Mouse (Mus musculus): ENCODE measurements around the gene Olfr502. TPM values are rescaled to one million over a fixed set of nuclear protein-coding genes. Genes with fewer than 3 reads are reported as not detected.
"Not testable (repeated sequence)": the region's sequence is repeated elsewhere in the genome, so short reads cannot be mapped to it uniquely, and the experiment has no call there.

The Olfr502 gene
- total RNA-seq (2014; rRNA removed) (not detected in 2 replicates), polyA plus RNA-seq (2012; rRNA removed) (not detected in 2 replicates)

- no peak within 1 kb of the TSS for H3K9ac ChIP-seq (ENCODE audit: low read depth, low read length)
- no peak within 1 kb of the TSS for H3K27ac ChIP-seq (replicated peaks; ENCODE audit: insufficient read depth, low read depth, low read length)
- no peaks in the 10 kb centered on the region for H3K27me3 ChIP-seq (ENCODE audit: control insufficient read depth, insufficient read depth, low read length)
- no peak for TF ChIP-seq CTCF (IDR thresholded peaks at IDR 0.05; ENCODE audit: low read depth, low read length)
- TF ChIP-seq POLR2A (IDR thresholded peaks at IDR 0.05; ENCODE audit: extremely low read depth, insufficient read depth, low read length) = no peak
- no peaks in the 10 kb centered on the region for H3K4me1 ChIP-seq (ENCODE audit: control insufficient read depth, insufficient read depth, low read length)
- no peak within 1 kb of the TSS for H3K4me3 ChIP-seq (ENCODE audit: insufficient read depth, low read depth, low read length)
- no peaks in the 10 kb centered on the region for H3K79me2 ChIP-seq (ENCODE audit: control insufficient read depth, insufficient read depth, low read length)
- no peaks in the 10 kb centered on the region for H3K36me3 ChIP-seq (ENCODE audit: control insufficient read depth, insufficient read depth, low read length)
- DNase-seq (ENCODE audit: extremely low read depth, low read depth, low spot score) = no peak
- 55% methylated on average over 1 of the region's 1 CpGs for WGBS
Observed at GRCm38 (mm10) chr7:108524965-108525364, at the start of gene Olfr502. TSS of gene Olfr502 (minus strand) at chr7:108525065.

GRCm38 (mm10) chr7:108565693-108566092, 40.8 kb upstream of the Olfr502 start, which contains the start of gene Olfr504:
TSS of gene Olfr504 (minus strand) at chr7:108565793.
- no peaks in the 10 kb centered on the region for H3K36me3 ChIP-seq (ENCODE audit: control insufficient read depth, insufficient read depth, low read length)
- TF ChIP-seq POLR2A (IDR thresholded peaks at IDR 0.05; ENCODE audit: extremely low read depth, insufficient read depth, low read length) (no peak), CTCF (IDR thresholded peaks at IDR 0.05; ENCODE audit: low read depth, low read length) (no peak)
- no peak for DNase-seq (ENCODE audit: extremely low read depth, low read depth, low spot score)
- 72% methylated on average over 1 of the region's 1 CpGs for WGBS
- H3K9ac ChIP-seq (ENCODE audit: low read depth, low read length) = no peak within 1 kb of the TSS
- no peaks in the 10 kb centered on the region for H3K4me1 ChIP-seq (ENCODE audit: control insufficient read depth, insufficient read depth, low read length)
- H3K79me2 ChIP-seq (ENCODE audit: control insufficient read depth, insufficient read depth, low read length) = no peaks in the 10 kb centered on the region
- no peak within 1 kb of the TSS for H3K27ac ChIP-seq (replicated peaks; ENCODE audit: insufficient read depth, low read depth, low read length)
- H3K4me3 ChIP-seq (ENCODE audit: insufficient read depth, low read depth, low read length) = no peak within 1 kb of the TSS
- H3K27me3 ChIP-seq (ENCODE audit: control insufficient read depth, insufficient read depth, low read length) = no peaks in the 10 kb centered on the region

- not testable (repeated sequence) for H3K4me1 ChIP-seq (ENCODE audit: control insufficient read depth, insufficient read depth, low read length)
Observed at GRCm38 (mm10) chr7:108544227-108544626, 19.4 kb upstream of the Olfr502 start, which contains the start of gene Olfr503. TSS of gene Olfr503 (plus strand) at chr7:108544527.

GRCm38 (mm10) chr7:108542416-108542815, 17.6 kb upstream of the Olfr502 start:
- H3K27ac ChIP-seq (replicated peaks; ENCODE audit: insufficient read depth, low read depth, low read length) = no peak overlapping the region
- H3K27me3 ChIP-seq (ENCODE audit: control insufficient read depth, insufficient read depth, low read length) = no peaks in the 10 kb centered on the region
- 78% methylated on average over 13 of the region's 13 CpGs for WGBS
- H3K36me3 ChIP-seq (ENCODE audit: control insufficient read depth, insufficient read depth, low read length) = no peaks in the 10 kb centered on the region
- no peaks in the 10 kb centered on the region for H3K79me2 ChIP-seq (ENCODE audit: control insufficient read depth, insufficient read depth, low read length)
- no peak overlapping the region for H3K9ac ChIP-seq (ENCODE audit: low read depth, low read length)
- DNase-seq (ENCODE audit: extremely low read depth, low read depth, low spot score) = no peak
- H3K4me1 ChIP-seq (ENCODE audit: control insufficient read depth, insufficient read depth, low read length) = no peaks in the 10 kb centered on the region
- no peak for TF ChIP-seq POLR2A (IDR thresholded peaks at IDR 0.05; ENCODE audit: extremely low read depth, insufficient read depth, low read length)
- TF ChIP-seq CTCF (IDR thresholded peaks at IDR 0.05; ENCODE audit: low read depth, low read length) = no peak
- no peak overlapping the region for H3K4me3 ChIP-seq (ENCODE audit: insufficient read depth, low read depth, low read length)

More at GRCm38 (mm10) chr7:108544227-108544626, 19.4 kb upstream of the Olfr502 start, which contains the start of gene Olfr503:
- H3K27ac ChIP-seq (replicated peaks; ENCODE audit: insufficient read depth, low read depth, low read length); H3K79me2 ChIP-seq (ENCODE audit: control insufficient read depth, insufficient read depth, low read length); DNase-seq (ENCODE audit: extremely low read depth, low read depth, low spot score); H3K9ac ChIP-seq (ENCODE audit: low read depth, low read length); H3K36me3 ChIP-seq (ENCODE audit: control insufficient read depth, insufficient read depth, low read length); H3K27me3 ChIP-seq (ENCODE audit: control insufficient read depth, insufficient read depth, low read length); H3K4me3 ChIP-seq (ENCODE audit: insufficient read depth, low read depth, low read length): not testable (repeated sequence)
- 33% methylated on average over 1 of the region's 1 CpGs for WGBS

Other genes with a start within 250 kb of the Olfr502 start
- gene Olfr490, start 236.1 kb downstream of the Olfr502 start, total RNA-seq (2014; rRNA removed) = not detected in 2 replicates
- not detected in 2 replicates for gene Olfr490, start 236.1 kb downstream of the Olfr502 start, polyA plus RNA-seq (2012; rRNA removed)
- gene Olfr491, start 211.6 kb downstream of the Olfr502 start, total RNA-seq (2014; rRNA removed) = not detected in 2 replicates
- gene Olfr491, start 211.6 kb downstream of the Olfr502 start, polyA plus RNA-seq (2012; rRNA removed) = not detected in 2 replicates
- gene Olfr492, start 201.4 kb downstream of the Olfr502 start, total RNA-seq (2014; rRNA removed) = not detected in 2 replicates
- not detected in 2 replicates for gene Olfr492, start 201.4 kb downstream of the Olfr502 start, polyA plus RNA-seq (2012; rRNA removed)
- gene Olfr493, start 178.1 kb downstream of the Olfr502 start, total RNA-seq (2014; rRNA removed) = not detected in 2 replicates
- gene Olfr493, start 178.1 kb downstream of the Olfr502 start, polyA plus RNA-seq (2012; rRNA removed) = not detected in 2 replicates
- gene Olfr494, start 159.7 kb downstream of the Olfr502 start, total RNA-seq (2014; rRNA removed) = not detected in 2 replicates
- not detected in 2 replicates for gene Olfr494, start 159.7 kb downstream of the Olfr502 start, polyA plus RNA-seq (2012; rRNA removed)
- not detected in 2 replicates for gene Olfr495, start 131.9 kb downstream of the Olfr502 start, total RNA-seq (2014; rRNA removed)
- gene Olfr495, start 131.9 kb downstream of the Olfr502 start, polyA plus RNA-seq (2012; rRNA removed) = not detected in 2 replicates
- gene Olfr497, start 104.6 kb downstream of the Olfr502 start, total RNA-seq (2014; rRNA removed) = not detected in 2 replicates
- not detected in 2 replicates for gene Olfr497, start 104.6 kb downstream of the Olfr502 start, polyA plus RNA-seq (2012; rRNA removed)
- not detected in 2 replicates for gene Olfr498, start 59.7 kb downstream of the Olfr502 start, total RNA-seq (2014; rRNA removed)
- not detected in 2 replicates for gene Olfr498, start 59.7 kb downstream of the Olfr502 start, polyA plus RNA-seq (2012; rRNA removed)
- not detected in 2 replicates for gene Olfr503, start 19.5 kb upstream of the Olfr502 start, total RNA-seq (2014; rRNA removed)
- not detected in 2 replicates for gene Olfr503, start 19.5 kb upstream of the Olfr502 start, polyA plus RNA-seq (2012; rRNA removed)
- gene Olfr504, start 40.7 kb upstream of the Olfr502 start, total RNA-seq (2014; rRNA removed) = not detected in 2 replicates
- gene Olfr504, start 40.7 kb upstream of the Olfr502 start, polyA plus RNA-seq (2012; rRNA removed) = not detected in 2 replicates
- gene Olfr506, start 85.7 kb upstream of the Olfr502 start, total RNA-seq (2014; rRNA removed) = not detected in 2 replicates
- gene Olfr506, start 85.7 kb upstream of the Olfr502 start, polyA plus RNA-seq (2012; rRNA removed) = not detected in 2 replicates
- not detected in 2 replicates for gene Olfr507, start 96.7 kb upstream of the Olfr502 start, total RNA-seq (2014; rRNA removed)
- not detected in 2 replicates for gene Olfr507, start 96.7 kb upstream of the Olfr502 start, polyA plus RNA-seq (2012; rRNA removed)
- not detected in 2 replicates for gene Olfr508, start 104.9 kb upstream of the Olfr502 start, total RNA-seq (2014; rRNA removed)
- not detected in 2 replicates for gene Olfr508, start 104.9 kb upstream of the Olfr502 start, polyA plus RNA-seq (2012; rRNA removed)
- gene Olfr509, start 126.8 kb upstream of the Olfr502 start, total RNA-seq (2014; rRNA removed) = not detected in 2 replicates
- gene Olfr509, start 126.8 kb upstream of the Olfr502 start, polyA plus RNA-seq (2012; rRNA removed) = not detected in 2 replicates
- gene Olfr510, start 141.4 kb upstream of the Olfr502 start, total RNA-seq (2014; rRNA removed) = not detected in 2 replicates
- not detected in 2 replicates for gene Olfr510, start 141.4 kb upstream of the Olfr502 start, polyA plus RNA-seq (2012; rRNA removed)
- gene Olfr512, start 188.3 kb upstream of the Olfr502 start, total RNA-seq (2014; rRNA removed) = not detected in 2 replicates
- gene Olfr512, start 188.3 kb upstream of the Olfr502 start, polyA plus RNA-seq (2012; rRNA removed) = not detected in 2 replicates
- not detected in 2 replicates for gene Olfr513, start 225.9 kb upstream of the Olfr502 start, total RNA-seq (2014; rRNA removed)
- gene Olfr513, start 225.9 kb upstream of the Olfr502 start, polyA plus RNA-seq (2012; rRNA removed) = not detected in 2 replicates